Mouse (Mus musculus): Measurements from ENCODE around the gene Krtap14.

Krtap14 gene

GRCm38 (mm10) chr16:88826095-88826652 lies at the start of gene Krtap14:
Gene Krtap14 (minus strand): TSS chr16:88826145.
- no peak for DNase-seq (ENCODE audit: low spot score)

GRCm38 (mm10) chr16:88874169-88874568 lies 48.2 kb upstream of the Krtap14 start, which contains the start of gene Krtap19-2:
Gene Krtap19-2 (minus strand): TSS chr16:88874269.
- no peak for DNase-seq (ENCODE audit: low spot score)

- no peak for DNase-seq (ENCODE audit: low spot score)
Observed at GRCm38 (mm10) chr16:88869311-88869710, 43.4 kb upstream of the Krtap14 start, which contains the start of gene Krtap19-1. Gene Krtap19-1 (minus strand): TSS chr16:88869411.

- no peak for DNase-seq (ENCODE audit: low spot score)
Observed at GRCm38 (mm10) chr16:88864887-88865407, 39.0 kb upstream of the Krtap14 start.

GRCm38 (mm10) chr16:88851450-88851849 lies 25.5 kb upstream of the Krtap14 start:
- no peak for DNase-seq (ENCODE audit: low spot score)

- no peak for DNase-seq (ENCODE audit: low spot score)
Observed at GRCm38 (mm10) chr16:88848558-88848957, 22.6 kb upstream of the Krtap14 start.

- DNase-seq (ENCODE audit: low spot score) = no peak
Observed at GRCm38 (mm10) chr16:88847363-88847762, 21.4 kb upstream of the Krtap14 start.

GRCm38 (mm10) chr16:88826978-88827377 lies 1.0 kb upstream of the Krtap14 start:
- DNase-seq (ENCODE audit: low spot score) = no peak

- no peak for DNase-seq (ENCODE audit: low spot score)
Observed at GRCm38 (mm10) chr16:88823736-88824135, 2.2 kb downstream of the Krtap14 start.

GRCm38 (mm10) chr16:88820066-88820465 lies 5.9 kb downstream of the Krtap14 start, which contains the start of gene Krtap15:
Gene Krtap15 (plus strand): TSS chr16:88820215.
- DNase-seq (ENCODE audit: low spot score) = no peak

GRCm38 (mm10) chr16:88811827-88812226 lies 14.1 kb downstream of the Krtap14 start, which contains the start of gene Gm20741:
Gene Gm20741 (minus strand): TSS chr16:88812220.
- no peak for DNase-seq (ENCODE audit: low spot score)

- no peak for DNase-seq (ENCODE audit: low spot score)
Observed at GRCm38 (mm10) chr16:88786786-88787185, 39.2 kb downstream of the Krtap14 start.

GRCm38 (mm10) chr16:88777596-88777995 lies 48.3 kb downstream of the Krtap14 start, which contains the start of gene Gm5965:
Gene Gm5965 (plus strand): TSS chr16:88777896.
- DNase-seq (ENCODE audit: low spot score) = no peak

GRCm38 (mm10) chr16:88774106-88774505 lies 51.8 kb downstream of the Krtap14 start, which contains the start of gene 2310057N15Rik:
Gene 2310057N15Rik (minus strand): TSS chr16:88774206.
- DNase-seq (ENCODE audit: low spot score) = no peak
